Mouse (Mus musculus): ENCODE results near the gene Macrod1.

- no peak for TF ChIP-seq CTCF (IDR thresholded peaks at IDR 0.05)
- no peak for TF ChIP-seq EP300 (IDR thresholded peaks at IDR 0.05)
Measured at GRCm38 (mm10) chr19:7200427-7200826, 143.8 kb downstream of the Macrod1 start.

Measured in lung, postnatal 0 days (tissue).